Mouse (Mus musculus) cerebellum, adult (tissue): ENCODE measurements at regions not wholly inside any gene's neighbourhood (a gene's known extent, or its start where the extent isn't known, plus 50 kb on each side); places are given as distances from the start of the nearest gene placed in this dataset.

ENCODE experiments used
- ATAC-seq: cut with Nextera tagmentation; 2 replicates; pipeline ENCODE4 v1.9.2; 2017; ENCODE audit warnings: mild to moderate bottlenecking, moderate library complexity, mixed read lengths; ENCODE audit not compliant: insufficient number of reproducible peaks, low FRiP score, low TSS enrichment

- no peak for ATAC-seq
These were observed 173.4 kb downstream of the Gm4340 start for GRCm38 (mm10) chr10:104367219-104367618.

GRCm38 (mm10) chr10:104374567-104374966 lies 180.7 kb downstream of the Gm4340 start:
- no peak for ATAC-seq

DNA sequence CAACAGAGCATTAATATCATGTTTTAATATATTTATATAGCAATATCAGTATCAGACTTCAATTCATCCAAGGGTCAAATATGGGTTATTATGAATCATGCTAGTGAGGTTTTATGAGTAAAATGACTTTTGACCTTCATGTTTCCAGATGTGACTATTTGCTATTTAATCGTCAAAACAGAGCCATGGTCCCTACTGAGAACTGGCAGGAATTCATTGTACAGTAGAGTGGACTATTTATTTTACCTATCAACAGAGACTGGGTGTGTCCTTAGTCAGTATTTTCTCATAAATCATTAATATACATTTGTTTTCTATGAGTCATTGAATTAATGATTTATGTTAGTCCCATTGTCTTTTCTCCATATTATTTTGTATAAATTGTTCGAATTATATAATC lies 194.4 kb downstream of the Gm4340 start:
- no peak for ATAC-seq

GRCm38 (mm10) chr10:104395711-104396110 lies 201.9 kb downstream of the Gm4340 start:
- ATAC-seq: no peak

GRCm38 (mm10) chr10:104408751-104409150 lies 214.9 kb downstream of the Gm4340 start:
- ATAC-seq: no peak

GRCm38 (mm10) chr10:104422541-104422940 lies 228.7 kb downstream of the Gm4340 start:
- no peak for ATAC-seq

DNA sequence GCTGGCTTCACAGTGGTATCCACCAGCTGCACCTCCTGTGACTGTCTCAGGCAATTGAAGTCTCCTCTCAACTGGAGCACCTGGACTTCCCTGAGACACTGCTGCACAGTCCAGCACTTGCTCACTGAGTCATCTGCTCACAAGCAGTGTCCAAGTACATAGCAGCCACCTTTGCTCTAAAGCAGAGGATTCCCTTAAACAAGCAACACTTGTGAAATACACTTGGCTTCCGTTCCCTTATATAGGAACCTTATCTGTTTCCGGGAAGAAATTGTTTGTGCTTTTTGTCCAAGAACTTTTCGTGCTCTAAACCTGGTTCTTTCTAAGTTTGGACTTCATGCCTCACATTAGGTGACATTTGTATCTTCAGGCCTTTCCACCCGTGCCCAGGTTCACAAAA lies 229.3 kb downstream of the Gm4340 start:
- ATAC-seq: no peak

GRCm38 (mm10) chr10:104423761-104424160 lies 229.9 kb downstream of the Gm4340 start:
- no peak for ATAC-seq

- no peak for ATAC-seq
These were observed 251.1 kb downstream of the Gm4340 start for GRCm38 (mm10) chr10:104444926-104445325.

DNA sequence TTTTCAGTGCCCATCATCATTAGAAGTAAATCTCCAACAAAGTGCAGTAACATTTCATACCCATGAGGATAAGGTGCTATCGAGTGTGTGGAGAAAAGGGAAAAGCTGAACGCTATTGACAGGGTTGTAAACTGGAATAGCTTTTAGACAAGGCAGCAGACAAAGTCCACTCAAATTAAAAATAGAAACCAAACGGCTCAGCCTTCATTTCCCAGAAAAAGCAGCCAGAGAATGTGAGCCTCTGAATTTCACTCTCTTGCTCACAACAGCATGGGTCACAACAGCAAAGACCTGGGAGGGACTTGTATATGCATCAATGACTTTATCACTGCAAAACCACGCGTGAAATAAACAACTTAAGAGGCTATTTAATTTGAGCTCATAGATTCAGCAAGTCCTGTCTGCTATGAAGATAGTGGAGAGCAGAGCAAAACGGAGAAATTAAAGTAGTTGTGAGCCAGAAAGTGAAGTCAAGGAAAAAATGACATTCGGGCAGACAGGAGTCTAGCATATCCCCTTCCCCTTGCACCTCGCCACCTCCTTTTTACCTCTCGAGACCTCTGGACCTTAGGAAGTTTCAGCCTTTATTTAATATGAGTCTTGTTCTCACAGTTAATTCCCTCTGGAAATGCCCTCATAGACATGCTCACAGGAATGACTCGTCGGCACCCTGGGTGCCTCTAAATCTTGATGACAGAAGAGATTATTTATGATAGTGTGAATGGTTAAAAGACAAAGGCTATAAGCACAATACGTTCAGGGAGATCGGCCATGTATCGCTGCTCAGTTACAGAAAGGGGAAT lies 261.9 kb downstream of the Gm4340 start:
- ATAC-seq: peak; percentile 67

GRCm38 (mm10) chr10:104456352-104456725 lies 262.5 kb downstream of the Gm4340 start:
- no peak for ATAC-seq

DNA sequence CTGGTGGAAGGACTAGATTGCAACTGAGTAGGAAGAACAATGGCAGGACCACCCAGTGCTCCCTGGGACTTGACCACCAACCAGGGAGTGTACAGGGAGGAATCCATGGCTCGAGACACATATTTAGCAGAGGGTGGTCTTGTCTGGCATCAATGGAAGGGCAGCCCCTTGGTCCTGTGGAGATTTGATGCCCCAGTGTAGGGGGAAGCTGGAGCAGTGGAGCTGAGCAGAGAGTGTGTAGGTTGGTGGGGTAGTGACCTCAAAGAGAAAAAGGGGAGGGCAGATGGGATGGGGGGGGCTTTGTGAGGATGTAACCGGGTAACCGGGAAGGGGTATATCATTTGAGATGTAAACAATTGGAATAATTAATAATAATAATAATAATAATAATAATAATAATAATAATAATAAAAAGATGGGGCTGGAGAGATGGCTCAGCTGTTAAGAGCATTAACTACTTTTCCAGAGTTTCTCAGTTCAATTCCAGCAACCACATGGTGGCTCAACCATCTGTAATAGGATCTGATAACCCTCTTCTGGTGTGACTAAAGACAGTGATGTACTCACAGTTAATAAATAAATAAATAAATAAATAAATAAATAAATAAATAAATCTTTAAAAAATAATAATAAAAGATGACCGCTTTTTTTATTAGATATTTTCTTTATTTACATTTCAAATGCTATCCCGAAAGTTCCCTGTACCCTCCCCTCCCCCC lies 292.5 kb downstream of the Gm4340 start:
- ATAC-seq: no peak

GRCm38 (mm10) chr10:104489301-104489700 lies 295.5 kb downstream of the Gm4340 start:
- ATAC-seq: no peak

DNA sequence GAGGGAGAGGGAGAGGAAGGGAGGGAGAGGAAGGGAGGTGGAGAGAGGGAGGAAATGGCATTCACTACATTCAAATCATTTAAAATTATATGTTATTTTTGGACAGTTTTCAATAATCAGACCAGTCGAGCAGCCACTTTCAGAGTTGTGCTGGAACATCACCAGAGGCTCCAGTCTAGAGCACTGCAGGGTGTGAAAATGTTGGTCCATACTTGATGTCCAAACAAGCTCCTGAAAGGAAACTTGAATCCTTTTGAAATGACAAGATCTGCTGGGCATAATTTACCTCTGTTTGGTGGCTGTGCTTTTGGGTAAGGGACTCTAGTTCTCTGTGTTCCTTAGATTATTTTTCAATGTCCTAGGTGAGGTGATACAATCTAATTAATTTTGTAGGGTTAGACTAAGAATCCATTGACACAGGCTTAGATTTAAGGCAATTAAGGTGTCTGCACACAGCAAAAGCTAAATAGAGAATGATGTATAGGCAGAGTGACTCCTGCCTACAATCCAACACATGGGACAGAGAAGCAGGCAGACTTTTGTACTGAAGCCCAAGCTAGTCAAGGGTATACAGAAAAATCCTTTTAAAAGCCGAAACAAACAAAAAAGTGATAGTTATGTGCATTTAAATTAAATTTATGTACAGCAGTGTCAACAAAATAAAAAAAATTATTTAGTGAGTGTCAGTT lies 297.2 kb downstream of the Gm4340 start:
- no peak for ATAC-seq
